Mouse (Mus musculus) erythroblast, adult 5-6 weeks (primary cell): Measurements from ENCODE around the gene Emilin2. TPM values are rescaled to one million over a fixed set of nuclear protein-coding genes. Genes with fewer than 3 reads are reported as not detected.

ENCODE experiments used
- ATAC-seq: replicated peaks from 2 replicates; pipeline ENCODE4 v1.8.0; 2016; ENCODE audit warnings: moderate number of reproducible peaks, mild to moderate bottlenecking, moderate TSS enrichment, inconsistent platforms; ENCODE audit not compliant: poor library complexity, low FRiP score, severe bottlenecking
- total RNA-seq, 2 experiments: library from RNA; stranded (forward) in 1 of 2; stranded (reverse) in 1 of 2; fragments of 150-400 nt in 1 of 2; fragments of 200-764, 138-1000 nt in 1 of 2; gene quantifications; 2 replicates each; pipeline versions ENCODE4 v1.2.3 to v1.2.4; 2015 to 2017; ENCODE audit warnings: low replicate concordance in 2 of 2

Emilin2 gene
- total RNA-seq, 2 experiments from 2014 or later = 100 to 129 TPM

GRCm38 (mm10) chr17:71242666-71243065, 69.1 kb downstream of the Emilin2 start:
- no peak for ATAC-seq

GRCm38 (mm10) chr17:71240811-71241210, 71.0 kb downstream of the Emilin2 start:
- ATAC-seq = no peak

- peak; percentile 51 for ATAC-seq
Observed at GRCm38 (mm10) chr17:71238494-71238893, 73.3 kb downstream of the Emilin2 start.

GRCm38 (mm10) chr17:71235229-71235958, 76.4 kb downstream of the Emilin2 start:
- peak; percentile 87 for ATAC-seq

- ATAC-seq = no peak
Observed at GRCm38 (mm10) chr17:71234041-71234594, 77.7 kb downstream of the Emilin2 start.

GRCm38 (mm10) chr17:71233210-71233609, 78.6 kb downstream of the Emilin2 start:
- ATAC-seq = no peak

- no peak for ATAC-seq
Observed at GRCm38 (mm10) chr17:71231998-71232397, 79.8 kb downstream of the Emilin2 start.

GRCm38 (mm10) chr17:71230108-71230709, 81.6 kb downstream of the Emilin2 start:
- no peak for ATAC-seq

GRCm38 (mm10) chr17:71228651-71229050, 83.1 kb downstream of the Emilin2 start:
- ATAC-seq = no peak

- no peak for ATAC-seq
Observed at GRCm38 (mm10) chr17:71227128-71227895, 84.5 kb downstream of the Emilin2 start.

GRCm38 (mm10) chr17:71225091-71225490, 86.7 kb downstream of the Emilin2 start:
- ATAC-seq = peak; percentile 64

- no peak for ATAC-seq
Observed at GRCm38 (mm10) chr17:71224521-71224920, 87.3 kb downstream of the Emilin2 start.

GRCm38 (mm10) chr17:71223676-71224075, 88.1 kb downstream of the Emilin2 start:
- no peak for ATAC-seq

GRCm38 (mm10) chr17:71221383-71221782, 90.4 kb downstream of the Emilin2 start:
- ATAC-seq = no peak

- ATAC-seq = no peak
Observed at GRCm38 (mm10) chr17:71217111-71217685, 94.6 kb downstream of the Emilin2 start.

- ATAC-seq = no peak
Observed at GRCm38 (mm10) chr17:71216263-71216662, 95.5 kb downstream of the Emilin2 start.

- ATAC-seq = 0 out of 2 replicates have a peak, but pooled peaks have one; percentile 17
Observed at GRCm38 (mm10) chr17:71215241-71215839, 96.4 kb downstream of the Emilin2 start.

- ATAC-seq = peak; percentile 51
Observed at GRCm38 (mm10) chr17:71214514-71215240, 97.1 kb downstream of the Emilin2 start.

- no peak for ATAC-seq
Observed at GRCm38 (mm10) chr17:71213666-71214065, 98.1 kb downstream of the Emilin2 start.
